Mouse (Mus musculus) adrenal gland, postnatal 36 days (tissue): ENCODE measurements around the gene Nog. TPM values are rescaled to one million over a fixed set of nuclear protein-coding genes. Genes with fewer than 3 reads are reported as not detected.

Source experiments
- DNase-seq, 2 experiments: peaks; one replicate each; pipeline ENCODE4 v3.0.0; 2021; ENCODE audit warnings: mixed read lengths in 1 of 2
- total RNA-seq, 2 experiments: library from RNA; stranded (reverse); gene quantifications; 2 replicates each; pipeline ENCODE4 v1.2.3; 2021

The Nog gene
- total RNA-seq, 2 experiments from 2014 or later = 0.16 to 0.60 TPM

GRCm38 (mm10) chr11:89267520-89267919 is 34.6 kb downstream of the Nog start:
- DNase-seq = no peak

DNA sequence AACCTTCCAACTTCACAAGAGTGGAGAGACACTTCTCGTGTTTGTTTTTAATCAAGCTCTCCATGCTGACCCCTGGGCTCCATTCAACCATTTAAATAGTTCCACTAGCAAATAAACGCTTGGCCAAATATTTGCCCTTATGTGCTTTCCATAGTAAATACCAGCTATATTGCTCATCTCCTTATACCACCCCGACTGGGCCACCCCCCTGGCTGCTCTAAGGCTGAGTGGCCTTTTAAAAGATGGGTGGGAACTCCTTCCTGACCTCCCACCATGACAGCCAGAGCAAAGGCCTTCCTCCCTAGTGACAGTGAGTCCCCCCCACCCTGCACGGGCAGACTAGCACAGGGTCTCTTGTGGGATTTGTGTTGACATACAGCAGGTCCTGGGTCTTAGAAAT is 37.1 kb downstream of the Nog start:
- no peak for DNase-seq

- no peak for DNase-seq
Observed at GRCm38 (mm10) chr11:89259338-89259915, 42.7 kb downstream of the Nog start.

DNA sequence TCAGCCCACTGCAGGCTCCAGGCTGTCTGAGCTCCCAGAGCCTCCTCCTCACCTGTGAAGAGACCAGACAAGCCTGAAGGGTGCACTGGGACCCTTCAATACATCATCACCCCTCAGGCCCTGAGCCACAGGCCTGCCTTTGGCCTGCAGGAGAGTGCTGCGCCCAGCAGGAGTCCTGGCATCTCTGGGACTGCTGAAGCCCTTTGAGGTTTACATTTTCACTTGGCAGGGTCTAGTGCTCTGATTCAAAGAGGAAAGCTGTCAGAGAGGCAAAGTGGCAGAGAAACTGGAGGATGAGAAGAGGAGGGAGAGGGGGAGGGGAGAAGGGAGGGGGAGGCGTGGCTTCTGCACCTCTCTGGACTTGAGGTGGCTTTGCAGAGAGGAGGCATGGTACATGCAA is 44.2 kb downstream of the Nog start:
- no peak for DNase-seq

- no peak for DNase-seq
Observed at GRCm38 (mm10) chr11:89253973-89254372, 48.2 kb downstream of the Nog start.

Other genes starting within 250 kb of the Nog start
- 10 to 100 TPM; 12.1 to 17.3 TPM for gene Dgke, start 235.5 kb downstream of the Nog start, total RNA-seq
- gene Gm525, start 228.5 kb downstream of the Nog start, total RNA-seq = not detected